Mouse (Mus musculus) heart, postnatal 36 days (tissue): ENCODE results near the gene Ranbp17. TPM values are rescaled to one million over a fixed set of nuclear protein-coding genes. Genes with fewer than 3 reads are reported as not detected.

Source experiments
- total RNA-seq, 2 experiments: library from RNA; stranded (reverse); gene quantifications; 2 replicates each; pipeline ENCODE4 v1.2.3; 2021

Ranbp17 gene
- total RNA-seq, 2 experiments from 2014 or later: 0.44 to 0.89 TPM

Other genes with a start within 250 kb of the Ranbp17 start
- gene Gm12117, start 237.0 kb downstream of the Ranbp17 start, total RNA-seq: not detected
- gene Gabrp, start 65.2 kb upstream of the Ranbp17 start, total RNA-seq: not detected
- not detected for gene D130052B06Rik, start 85.6 kb upstream of the Ranbp17 start, total RNA-seq